Mouse (Mus musculus) olfactory bulb, adult 2 months (tissue): ENCODE data around the gene Heg1. TPM values are rescaled to one million over a fixed set of nuclear protein-coding genes. Genes with fewer than 3 reads are reported as not detected.

ENCODE experiments used
- H3K27ac ChIP-seq: fragments of 200-500 bp; 2 replicates; pipeline ENCODE4 v1.5.1; 2012; ENCODE audit warnings: low read depth, low read length; ENCODE audit not compliant: insufficient read depth
- H3K4me1 ChIP-seq: fragments of 200-500 bp; 2 replicates; pipeline ENCODE4 v1.6.1; 2012; ENCODE audit warnings: low read length; ENCODE audit not compliant: control insufficient read depth, insufficient read depth
- H3K4me3 ChIP-seq: fragments of 200-500 bp; 2 replicates; pipeline ENCODE4 v1.5.1; 2012; ENCODE audit warnings: mild to moderate bottlenecking, low read depth, low read length, moderate library complexity; ENCODE audit not compliant: insufficient read depth
- CTCF ChIP-seq: fragments of 200-500 bp; IDR thresholded peaks from 2 replicates; pipeline ENCODE4 v1.5.1; 2012; ENCODE audit warnings: low read depth, mild to moderate bottlenecking, low read length, moderate library complexity; ENCODE audit not compliant: insufficient read depth
- POLR2A ChIP-seq: fragments of 200-500 bp; IDR thresholded peaks from 2 replicates; pipeline ENCODE4 v1.6.1; 2012; ENCODE audit warnings: mild to moderate bottlenecking, low read depth, low read length, moderate library complexity; ENCODE audit not compliant: insufficient read depth
- WGBS: fragments of 180-500 bp; shearing (Covaris S2); methylation state at CpG from one replicate; pipeline ENCODE4 v1.1.7; 2018; 5-methylcytosine and 5-hydroxymethylcytosine counted together
- polyA plus RNA-seq: library from polyadenylated mRNA; stranded (reverse); fragments of >200 nt; gene quantifications from 2 replicates; pipeline ENCODE4 v1.2.4, GENCODE M21; 2012; ENCODE audit warnings: low replicate concordance; ENCODE audit not compliant: missing spikeins, insufficient read depth, insufficient read length

The Heg1 gene
- not detected in 2 replicates for polyA plus RNA-seq

DNA sequence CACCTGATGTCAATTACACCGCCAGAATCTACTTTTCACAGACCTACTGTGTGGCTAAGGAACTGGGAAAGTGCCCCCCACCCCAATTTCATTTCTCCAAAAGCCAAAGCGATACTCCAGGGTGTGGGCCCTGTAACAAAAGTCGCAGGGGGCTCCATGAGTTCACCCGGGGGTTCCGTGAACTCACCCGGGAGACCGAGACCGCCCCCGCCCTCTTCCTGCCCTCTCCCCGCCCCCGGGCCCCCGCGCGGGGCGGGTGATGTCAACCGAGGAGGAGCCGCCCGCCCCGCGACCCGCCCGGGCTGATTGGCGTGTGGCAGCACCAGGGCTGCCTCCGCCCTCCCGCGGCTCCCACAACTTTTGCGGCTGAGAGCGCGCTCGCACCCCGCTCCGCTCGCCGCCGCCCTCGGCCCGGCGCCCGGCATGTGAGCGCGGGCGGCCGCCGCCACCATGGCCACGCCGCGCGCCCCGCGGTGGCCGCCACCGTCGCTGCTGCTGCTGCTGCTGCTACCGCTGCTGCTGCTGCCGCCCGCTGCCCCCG is at the start of gene Heg1:
Gene Heg1 (plus strand): TSS at position 209 of the 541 bp plus-strand sequence.
- 1% methylated on average over 55 of the region's 57 CpGs for WGBS

DNA sequence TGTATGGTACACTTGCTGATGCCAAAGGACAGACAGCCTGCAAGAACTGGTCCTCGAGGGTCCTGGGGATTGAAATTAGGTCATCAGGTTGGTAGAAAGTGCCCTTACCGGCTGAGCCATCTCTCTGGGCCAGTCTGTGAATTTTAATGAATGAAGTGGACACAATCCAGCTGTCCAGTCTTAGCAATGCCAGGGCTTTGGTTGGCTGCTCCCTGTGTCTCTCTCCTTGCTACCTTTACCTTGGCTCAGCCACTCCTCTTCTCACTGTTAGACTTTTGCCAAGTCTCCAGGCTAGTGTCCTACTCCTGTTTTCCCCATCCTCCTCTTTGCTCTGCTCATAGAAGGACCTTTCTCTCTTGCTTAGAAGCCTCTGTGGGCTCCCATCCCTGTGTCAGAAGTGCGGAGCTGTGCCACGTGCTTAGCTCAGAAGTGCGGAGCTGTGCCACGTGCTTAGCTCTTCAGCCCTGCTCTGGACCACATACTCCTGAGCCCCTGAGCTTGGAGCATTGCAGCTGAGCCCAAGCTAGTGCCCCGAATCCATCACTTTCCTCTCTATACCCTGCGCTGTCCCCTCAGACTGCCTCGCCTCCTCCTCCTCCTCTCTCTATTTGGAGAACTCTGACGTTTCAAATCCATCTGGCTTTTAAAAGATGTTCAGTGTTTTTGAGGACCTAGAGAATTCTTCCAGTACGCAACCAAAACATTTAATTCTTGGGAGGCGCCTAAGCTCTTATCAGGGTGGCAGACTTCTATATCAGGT is 48.2 kb upstream of the Heg1 start:
- TF ChIP-seq CTCF (no peak), POLR2A (no peak)
- 83% methylated on average over 12 of the region's 12 CpGs for WGBS
- H3K27ac ChIP-seq = no peak overlapping the region
- no peak overlapping the region for H3K4me3 ChIP-seq
- H3K4me1 ChIP-seq = no peaks in the 10 kb centered on the region

More for the DNA sequence above, at the start of gene Heg1:
- Histone ChIP-seq H3K4me3 (peak within 1 kb of the TSS; percentile 91), H3K27ac (0 out of 2 replicates have a peak within 1 kb of the TSS, but pooled peaks have one; percentile 12), H3K4me1 (peaks cover 2% of the 10 kb centered on the region; the same call in 1 of the 2 replicates)
- TF ChIP-seq POLR2A = no peak
- TF ChIP-seq CTCF = no peak

DNA sequence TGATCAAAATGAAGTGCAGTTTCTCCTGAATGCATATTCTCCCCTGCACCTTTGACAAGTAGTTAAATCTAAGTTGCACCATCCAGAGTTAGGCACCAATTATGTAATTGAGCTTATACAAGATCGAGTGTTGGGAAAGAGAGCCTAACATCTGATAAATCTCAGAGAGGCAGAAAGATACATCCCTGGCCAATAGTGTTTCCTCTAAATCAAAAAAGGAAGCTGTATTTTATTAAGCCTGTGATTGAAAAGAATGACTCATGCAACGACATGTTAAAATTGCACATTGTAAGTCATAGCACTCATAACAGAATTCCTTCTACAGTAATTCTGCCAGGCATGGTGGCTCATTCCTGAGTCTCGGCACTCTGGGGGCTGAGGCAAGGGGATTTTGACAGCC is 42.4 kb upstream of the Heg1 start:
- Histone ChIP-seq H3K4me1 (no peaks in the 10 kb centered on the region), H3K4me3 (no peak overlapping the region), H3K27ac (no peak overlapping the region)
- WGBS = 76% methylated on average over 3 of the region's 3 CpGs
- TF ChIP-seq CTCF = no peak
- no peak for TF ChIP-seq POLR2A

DNA sequence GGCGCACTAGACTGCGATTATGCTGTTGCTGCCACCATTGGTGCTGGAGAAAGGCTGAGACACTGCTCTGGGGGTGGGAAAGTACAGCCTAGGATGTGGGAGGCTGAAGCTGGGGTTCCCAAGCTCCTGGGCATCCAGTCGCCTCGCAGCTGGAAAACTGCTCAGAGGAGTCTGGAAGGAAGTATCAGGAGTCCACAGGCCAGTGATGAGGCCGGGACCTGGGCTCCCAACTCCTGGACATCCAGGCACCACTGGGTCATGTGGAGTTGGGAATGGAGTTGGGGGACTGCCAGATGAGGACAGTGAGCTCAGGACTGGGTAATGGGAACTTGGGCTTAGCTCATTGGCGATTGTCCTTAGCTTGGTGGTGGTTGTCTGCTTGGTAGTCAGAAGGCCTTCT is 31.1 kb upstream of the Heg1 start:
- H3K4me1 ChIP-seq = no peaks in the 10 kb centered on the region
- TF ChIP-seq CTCF (no peak), POLR2A (no peak)
- no peak overlapping the region for H3K4me3 ChIP-seq
- WGBS = 78% methylated on average over 6 of the region's 6 CpGs
- H3K27ac ChIP-seq = no peak overlapping the region

DNA sequence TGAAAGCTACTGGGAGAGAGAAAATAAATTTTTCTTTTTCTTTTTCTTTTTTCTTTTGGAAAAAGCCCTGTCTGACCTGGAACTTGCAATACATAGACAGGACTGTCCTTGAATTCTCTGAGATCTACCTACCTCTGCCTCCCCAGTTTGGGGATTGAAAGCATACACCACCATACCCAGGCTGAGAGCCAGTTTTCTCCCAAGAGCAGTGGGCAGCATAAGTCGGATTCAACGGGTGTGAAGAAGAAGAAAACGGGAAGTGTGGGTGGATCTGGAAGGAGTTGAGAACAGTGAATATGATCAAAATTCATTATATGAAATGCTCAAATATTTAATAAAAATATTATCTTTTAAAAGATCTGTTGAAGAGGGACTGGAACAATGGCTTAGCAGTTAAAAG is 28.7 kb upstream of the Heg1 start:
- Histone ChIP-seq H3K4me3 (no peak overlapping the region), H3K4me1 (no peaks in the 10 kb centered on the region), H3K27ac (no peak overlapping the region)
- no peak for TF ChIP-seq POLR2A
- no peak for TF ChIP-seq CTCF
- 92% methylated on average over 3 of the region's 3 CpGs for WGBS

DNA sequence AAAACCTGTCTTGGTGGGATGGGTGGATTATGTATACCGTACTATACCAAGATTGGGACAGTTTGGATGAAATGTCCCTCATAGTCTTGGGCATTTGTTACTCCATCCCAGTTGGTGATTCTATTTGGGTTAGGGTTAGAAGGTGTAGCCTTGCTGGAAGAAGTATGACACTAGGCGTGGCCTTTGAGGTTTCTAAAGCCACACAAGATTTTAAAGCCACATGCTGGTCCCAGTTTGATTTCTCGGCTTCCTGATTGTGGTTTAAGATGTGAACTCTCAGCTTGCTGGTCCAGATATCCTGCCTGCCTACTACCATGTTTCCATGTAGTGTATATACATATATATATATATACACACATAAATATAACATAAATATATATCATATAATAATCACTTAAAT is 27.0 kb upstream of the Heg1 start:
- WGBS = over 99% methylated on average over 3 of the region's 3 CpGs
- H3K4me1 ChIP-seq = no peaks in the 10 kb centered on the region
- TF ChIP-seq POLR2A (no peak), CTCF (no peak)
- no peak overlapping the region for H3K4me3 ChIP-seq
- no peak overlapping the region for H3K27ac ChIP-seq

DNA sequence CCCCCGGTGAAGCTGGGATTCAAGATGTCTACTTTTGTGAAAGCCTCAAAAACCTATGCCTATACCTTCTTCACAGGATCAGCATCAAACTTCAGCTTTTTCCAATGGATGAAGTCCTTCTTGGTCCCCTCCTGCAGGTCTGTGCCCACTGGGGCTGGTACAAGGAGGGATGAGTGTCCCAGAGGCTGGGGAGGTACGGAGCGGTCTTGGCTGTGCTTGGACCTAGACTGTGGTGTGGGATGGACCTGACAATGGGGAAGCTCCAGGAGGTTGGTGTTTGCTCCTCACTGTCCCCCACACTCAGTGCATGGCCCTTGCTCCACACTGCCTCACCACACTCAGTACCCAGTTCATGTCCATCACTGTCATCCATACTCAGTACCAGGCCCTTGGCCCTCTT is 26.0 kb upstream of the Heg1 start:
- TF ChIP-seq CTCF = no peak
- no peak for TF ChIP-seq POLR2A
- Histone ChIP-seq H3K4me3 (no peak overlapping the region), H3K27ac (no peak overlapping the region), H3K4me1 (no peaks in the 10 kb centered on the region)
- WGBS = 95% methylated on average over 3 of the region's 3 CpGs

DNA sequence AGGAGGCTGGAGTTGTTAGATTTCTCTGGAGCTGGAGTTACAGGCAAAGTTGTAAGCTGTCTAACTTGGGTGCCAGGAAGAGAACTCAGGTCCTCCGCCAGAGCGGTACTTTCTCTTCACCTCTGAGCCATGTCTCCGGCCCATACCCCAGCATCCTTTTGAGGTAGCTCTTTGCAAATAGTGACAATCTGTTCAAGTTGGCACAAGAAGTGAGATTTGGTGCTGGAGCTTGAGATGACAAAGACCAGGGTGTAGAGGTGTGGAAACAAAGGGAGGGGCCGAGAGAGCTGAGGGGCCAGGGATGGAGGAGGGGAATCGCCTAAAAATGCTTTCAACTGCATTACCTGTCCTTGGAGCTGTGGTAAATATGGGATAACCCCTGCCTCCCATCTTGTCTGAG is 24.6 kb upstream of the Heg1 start:
- WGBS = 92% methylated on average over 5 of the region's 5 CpGs
- no peak overlapping the region for H3K27ac ChIP-seq
- TF ChIP-seq CTCF (no peak), POLR2A (no peak)
- no peak overlapping the region for H3K4me3 ChIP-seq
- no peaks in the 10 kb centered on the region for H3K4me1 ChIP-seq

DNA sequence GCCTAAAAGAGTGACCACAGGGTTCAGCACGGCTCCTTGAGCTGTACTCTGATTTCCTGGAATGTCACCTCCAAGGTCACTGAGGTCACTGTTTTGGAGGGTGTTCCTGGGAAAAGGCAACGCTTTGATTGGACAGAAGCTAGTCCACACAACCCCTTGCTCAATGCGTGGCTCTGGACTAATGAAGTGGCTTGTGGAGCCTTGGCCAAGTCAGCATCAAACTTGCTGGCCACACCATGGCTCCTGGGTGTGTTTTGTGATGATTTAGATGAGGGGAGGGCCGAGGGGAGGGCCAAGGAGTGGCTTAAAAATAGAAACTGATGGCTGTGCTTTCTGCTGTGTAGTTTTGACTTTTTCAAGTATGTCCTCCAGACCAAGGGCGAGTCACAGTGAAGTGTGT is 24.0 kb upstream of the Heg1 start:
- Histone ChIP-seq H3K27ac (no peak overlapping the region), H3K4me3 (no peak overlapping the region), H3K4me1 (no peaks in the 10 kb centered on the region)
- 85% methylated on average over 5 of the region's 5 CpGs for WGBS
- TF ChIP-seq POLR2A (no peak), CTCF (no peak)
